Mouse (Mus musculus) kidney, adult 2 months (tissue): ENCODE results near the gene Cntnap2.

Source experiments
- CTCF ChIP-seq: fragments of 200-500 bp; conservative IDR thresholded peaks from 2 replicates; pipeline ENCODE4 v1.5.1; 2011; ENCODE audit warnings: low read depth, mild to moderate bottlenecking, control low read depth, low read length, moderate library complexity, mixed read lengths; ENCODE audit not compliant: insufficient read depth, insufficient read length
- POLR2A ChIP-seq: fragments of 200-500 bp; IDR thresholded peaks from one replicate; pipeline ENCODE4 v1.6.1; 2011; ENCODE audit warnings: low read depth, low read length, control low read depth

GRCm38 (mm10) chr6:47291973-47292372, 2232.8 kb downstream of the Cntnap2 start:
- TF ChIP-seq POLR2A = no peak
- no peak for TF ChIP-seq CTCF
